Mouse (Mus musculus): Measurements from ENCODE around the gene Rtcb. TPM values are rescaled to one million over a fixed set of nuclear protein-coding genes. Genes with fewer than 3 reads are reported as not detected.

The Rtcb gene
- 100 to 1,000 TPM; 135 to 170 (median 165) TPM for polyA plus RNA-seq (2017; shearing (Covaris generic))

GRCm38 (mm10) chr10:85957464-85957950 lies at the start of gene Rtcb:
Gene Rtcb (minus strand): TSS chr10:85957823.
- ATAC-seq = peak; percentile 93

- no peak for ATAC-seq
These were observed 48.8 kb upstream of the Rtcb start for GRCm38 (mm10) chr10:86006455-86006854.

- no peak for ATAC-seq
These were observed 42.8 kb upstream of the Rtcb start for GRCm38 (mm10) chr10:86000447-86000846.

- ATAC-seq = no peak
These were observed 37.0 kb upstream of the Rtcb start for GRCm38 (mm10) chr10:85994543-85995104.

- ATAC-seq = no peak
These were observed 36.2 kb upstream of the Rtcb start for GRCm38 (mm10) chr10:85993836-85994235.

GRCm38 (mm10) chr10:85992412-85992811 lies 34.8 kb upstream of the Rtcb start:
- ATAC-seq = no peak

GRCm38 (mm10) chr10:85989412-85990115 lies 31.9 kb upstream of the Rtcb start:
- ATAC-seq = no peak

GRCm38 (mm10) chr10:85972915-85973314 lies 15.3 kb upstream of the Rtcb start:
- no peak for ATAC-seq

GRCm38 (mm10) chr10:85971826-85972225 lies 14.2 kb upstream of the Rtcb start:
- ATAC-seq = no peak

GRCm38 (mm10) chr10:85969894-85970620 lies 12.4 kb upstream of the Rtcb start:
- no peak for ATAC-seq

- ATAC-seq = no peak
These were observed 11.1 kb upstream of the Rtcb start for GRCm38 (mm10) chr10:85968731-85969130.

GRCm38 (mm10) chr10:85968157-85968634 lies 10.6 kb upstream of the Rtcb start:
- ATAC-seq = peak; percentile 50

- ATAC-seq = no peak
These were observed 10.0 kb upstream of the Rtcb start for GRCm38 (mm10) chr10:85967411-85968156.

GRCm38 (mm10) chr10:85966476-85966875 lies 8.9 kb upstream of the Rtcb start:
- no peak for ATAC-seq

GRCm38 (mm10) chr10:85964316-85964715 lies 6.7 kb upstream of the Rtcb start:
- no peak for ATAC-seq

GRCm38 (mm10) chr10:85962897-85963296 lies 5.3 kb upstream of the Rtcb start:
- ATAC-seq = no peak

GRCm38 (mm10) chr10:85956871-85957419 lies 678 bp downstream of the Rtcb start:
- ATAC-seq = no peak

- ATAC-seq = no peak
These were observed 3.2 kb downstream of the Rtcb start for GRCm38 (mm10) chr10:85954429-85954828.

GRCm38 (mm10) chr10:85953401-85953800 lies 4.2 kb downstream of the Rtcb start:
- ATAC-seq = no peak

- no peak for ATAC-seq
These were observed 5.7 kb downstream of the Rtcb start for GRCm38 (mm10) chr10:85951765-85952443.

GRCm38 (mm10) chr10:85948483-85949196 lies 9.0 kb downstream of the Rtcb start:
- ATAC-seq = no peak
